Mouse (Mus musculus) E14TG2a.4 (cell line): ENCODE results near the gene Hip1r.

Source experiments
- CTCF ChIP-seq: conservative IDR thresholded peaks from 2 replicates; pipeline ENCODE4 v1.5.1; 2014; ENCODE audit warnings: low read length
- POU5F1 ChIP-seq: IDR thresholded peaks from 2 replicates; pipeline ENCODE4 v1.6.1; 2014; ENCODE audit warnings: low read length, borderline replicate concordance

- TF ChIP-seq CTCF (peak; percentile 88), POU5F1 (no peak)
These were observed 27.4 kb downstream of the Hip1r start for GRCm38 (mm10) chr5:124000824-124001223.
